Mouse (Mus musculus) embryonic facial prominence, embryonic 14.5 days (tissue): ENCODE measurements around the gene Ugt1a9. TPM values are rescaled to one million over a fixed set of nuclear protein-coding genes. Genes with fewer than 3 reads are reported as not detected.

Source experiments
- ATAC-seq: fragments of 200-750 bp; cut with Nextera tagmentation; 2 replicates; pipeline ENCODE4 v1.8.0; 2017; ENCODE audit warnings: low read depth, moderate number of reproducible peaks, moderate TSS enrichment
- DNase-seq: peaks from one replicate; pipeline ENCODE4 v3.0.0-alpha.2; 2015; ENCODE audit warnings: low spot score
- H3K27ac ChIP-seq: fragments of 300-500 bp; sonication (generic); replicated peaks from 2 replicates; pipeline ENCODE4 v1.5.1; 2014; ENCODE audit warnings: low read depth, mild to moderate bottlenecking, low read length, moderate library complexity
- H3K27me3 ChIP-seq: fragments of 300-500 bp; sonication (generic); replicated peaks from 2 replicates; pipeline ENCODE4 v1.6.1; 2014; ENCODE audit warnings: low read length; ENCODE audit not compliant: control insufficient read depth, insufficient read depth
- H3K36me3 ChIP-seq: fragments of 300-500 bp; sonication (generic); 2 replicates; pipeline ENCODE4 v1.6.1; 2014; ENCODE audit warnings: low read length, mixed read lengths; ENCODE audit not compliant: control insufficient read depth, insufficient read depth
- H3K4me1 ChIP-seq: fragments of 300-500 bp; sonication (generic); 2 replicates; pipeline ENCODE4 v1.6.1; 2014; ENCODE audit warnings: antibody characterized with exemption, low read length; ENCODE audit not compliant: control insufficient read depth, insufficient read depth
- H3K4me2 ChIP-seq: fragments of 300-500 bp; sonication (generic); 2 replicates; pipeline ENCODE4 v1.6.1; 2014; ENCODE audit warnings: low read depth, mild to moderate bottlenecking, low read length, moderate library complexity, mixed read lengths
- H3K4me3 ChIP-seq: fragments of 300-500 bp; sonication (generic); 2 replicates; pipeline ENCODE4 v1.5.1; 2014; ENCODE audit warnings: low read depth, mild to moderate bottlenecking, low read length
- H3K9ac ChIP-seq: fragments of 300-500 bp; sonication (generic); 2 replicates; pipeline ENCODE4 v1.6.1; 2014; ENCODE audit warnings: low read depth, mild to moderate bottlenecking, low read length, moderate library complexity, mixed read lengths
- H3K9me3 ChIP-seq: fragments of 300-500 bp; sonication (generic); 2 replicates; pipeline ENCODE4 v1.6.1; 2016; ENCODE audit warnings: low read length; ENCODE audit not compliant: control insufficient read depth
- WGBS: fragments of 180-500 bp; shearing (Covaris S2); extraction: QIAGEN DNeasy Blood & Tissue Kit; methylation state at CpG from one replicate; pipeline ENCODE4 v1.1.7; 2014; 5-methylcytosine and 5-hydroxymethylcytosine counted together
- polyA plus RNA-seq: library from polyadenylated mRNA; unstranded; fragments of >200 nt; fragmentation: Nextera tagmentation; extraction: Ambion mirVana; gene quantifications from 2 replicates; pipeline ENCODE4 v1.2.1, GENCODE M21; 2014

Ugt1a9 gene
- polyA plus RNA-seq, 1 experiment from 2014 or later = not detected

GRCm38 (mm10) chr1:88247660-88248059 lies 177.1 kb downstream of the Ugt1a9 start:
- no peak overlapping the region for H3K4me3 ChIP-seq
- no peaks in the 10 kb centered on the region for H3K27me3 ChIP-seq
- H3K4me1 ChIP-seq = no peaks in the 10 kb centered on the region
- no peak overlapping the region for H3K27ac ChIP-seq
- H3K9me3 ChIP-seq = peaks cover 91% of the 10 kb centered on the region
- no peak overlapping the region for H3K4me2 ChIP-seq
- 55% methylated on average over 2 of the region's 2 CpGs for WGBS
- no peak for DNase-seq
- no peak for ATAC-seq
- H3K9ac ChIP-seq = no peak overlapping the region
- H3K36me3 ChIP-seq = no peaks in the 10 kb centered on the region

GRCm38 (mm10) chr1:88248658-88249057 lies 178.1 kb downstream of the Ugt1a9 start:
- Histone ChIP-seq H3K9me3 (peaks cover 93% of the 10 kb centered on the region), H3K9ac (no peak overlapping the region), H3K4me2 (no peak overlapping the region), H3K4me1 (no peaks in the 10 kb centered on the region), H3K27ac (no peak overlapping the region), H3K4me3 (no peak overlapping the region), H3K36me3 (no peaks in the 10 kb centered on the region), H3K27me3 (no peaks in the 10 kb centered on the region)
- DNase-seq (no peak), ATAC-seq (peak; percentile 10; the same call in 1 of the 2 replicates)
- WGBS = 66% methylated on average over 4 of the region's 4 CpGs

DNA sequence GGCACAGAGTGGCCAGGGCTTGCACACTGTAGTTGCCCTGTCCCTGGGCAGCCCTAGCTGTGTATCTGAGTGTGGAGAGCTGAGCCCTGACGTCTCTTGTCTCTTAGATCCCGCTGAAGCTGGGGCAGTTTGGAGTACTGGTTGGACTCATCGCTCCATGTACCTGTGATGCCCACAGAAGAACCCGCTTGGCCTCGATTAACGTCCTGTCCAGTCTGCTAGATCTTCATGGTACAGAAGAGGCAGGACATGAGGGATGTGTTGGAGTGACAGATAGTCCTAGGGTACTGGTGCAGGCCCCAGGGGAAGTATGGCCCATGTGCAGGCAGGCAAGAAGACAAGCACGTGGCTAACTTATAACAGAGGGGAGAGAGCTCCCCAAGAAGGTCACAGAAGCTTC lies 179.0 kb downstream of the Ugt1a9 start:
- ATAC-seq = no peak
- 76% methylated on average over 7 of the region's 7 CpGs for WGBS
- no peak overlapping the region for H3K9ac ChIP-seq
- no peak overlapping the region for H3K27ac ChIP-seq
- DNase-seq = no peak
- H3K4me2 ChIP-seq = no peak overlapping the region
- peaks cover 90% of the 10 kb centered on the region for H3K9me3 ChIP-seq
- no peaks in the 10 kb centered on the region for H3K4me1 ChIP-seq
- no peak overlapping the region for H3K4me3 ChIP-seq
- no peaks in the 10 kb centered on the region for H3K27me3 ChIP-seq
- H3K36me3 ChIP-seq = no peaks in the 10 kb centered on the region

DNA sequence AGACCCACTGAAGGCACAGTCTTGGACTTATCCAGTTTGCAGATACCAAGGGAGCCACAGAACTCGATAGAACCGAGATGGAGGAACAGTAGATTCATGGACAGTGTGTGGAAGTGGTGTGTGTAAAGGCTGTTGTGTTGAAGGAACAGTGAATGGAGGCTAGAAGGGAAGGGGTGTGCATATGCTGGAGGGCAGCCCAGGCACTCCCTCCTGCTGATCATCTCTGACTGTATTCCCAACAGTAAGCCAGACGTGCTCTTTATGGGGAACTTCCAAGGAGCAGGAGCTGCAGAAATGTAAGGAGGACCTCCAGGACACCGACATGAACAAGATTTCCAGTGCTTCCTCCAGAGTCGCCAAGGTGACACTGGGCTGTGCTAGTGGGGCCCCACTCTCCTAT lies 179.4 kb downstream of the Ugt1a9 start:
- Histone ChIP-seq H3K27ac (no peak overlapping the region), H3K9ac (no peak overlapping the region), H3K4me2 (no peak overlapping the region), H3K36me3 (no peaks in the 10 kb centered on the region), H3K4me1 (no peaks in the 10 kb centered on the region), H3K4me3 (no peak overlapping the region), H3K27me3 (no peaks in the 10 kb centered on the region), H3K9me3 (peaks cover 90% of the 10 kb centered on the region)
- no peak for ATAC-seq
- 75% methylated on average over 5 of the region's 5 CpGs for WGBS
- DNase-seq = no peak

DNA sequence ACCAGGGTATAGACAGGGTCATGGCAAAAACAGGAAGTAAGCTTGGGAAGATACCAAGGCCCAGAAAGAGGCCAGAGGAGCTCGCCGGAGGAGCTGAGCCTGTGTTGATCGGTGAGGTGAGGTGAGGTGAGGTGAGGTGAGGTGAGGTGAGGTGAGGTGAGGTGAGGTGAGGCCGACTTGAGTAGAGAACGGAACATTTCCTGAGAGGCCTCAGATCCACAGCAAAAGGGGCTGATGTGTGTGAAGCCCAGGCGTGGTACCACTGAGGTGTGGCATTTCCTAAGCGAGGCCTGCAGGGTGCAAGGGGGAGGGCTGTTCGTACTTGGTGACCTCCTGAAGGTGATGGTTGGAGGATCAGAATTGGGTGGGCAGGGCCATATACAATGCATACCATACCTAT lies 182.5 kb downstream of the Ugt1a9 start:
- peaks cover 81% of the 10 kb centered on the region for H3K9me3 ChIP-seq
- H3K27ac ChIP-seq = no peak overlapping the region
- H3K36me3 ChIP-seq = no peaks in the 10 kb centered on the region
- DNase-seq (no peak), ATAC-seq (no peak)
- no peak overlapping the region for H3K4me2 ChIP-seq
- 76% methylated on average over 8 of the region's 8 CpGs for WGBS
- H3K4me1 ChIP-seq = no peaks in the 10 kb centered on the region
- no peak overlapping the region for H3K9ac ChIP-seq
- H3K27me3 ChIP-seq = no peaks in the 10 kb centered on the region
- H3K4me3 ChIP-seq = no peak overlapping the region

GRCm38 (mm10) chr1:88253540-88253939 lies 182.9 kb downstream of the Ugt1a9 start:
- Histone ChIP-seq H3K4me3 (no peak overlapping the region), H3K9ac (no peak overlapping the region), H3K9me3 (peaks cover 76% of the 10 kb centered on the region), H3K27me3 (no peaks in the 10 kb centered on the region), H3K36me3 (no peaks in the 10 kb centered on the region), H3K4me2 (no peak overlapping the region), H3K27ac (no peak overlapping the region), H3K4me1 (no peaks in the 10 kb centered on the region)
- no peak for ATAC-seq
- no peak for DNase-seq
- 68% methylated on average over 6 of the region's 6 CpGs for WGBS

- no peaks in the 10 kb centered on the region for H3K27me3 ChIP-seq
- peaks cover 6% of the 10 kb centered on the region for H3K36me3 ChIP-seq
- H3K4me3 ChIP-seq = no peak overlapping the region
- DNase-seq = no peak
- no peaks in the 10 kb centered on the region for H3K4me1 ChIP-seq
- ATAC-seq = no peak
- H3K9ac ChIP-seq = no peak overlapping the region
- H3K9me3 ChIP-seq = peaks cover 62% of the 10 kb centered on the region
- no peak overlapping the region for H3K27ac ChIP-seq
- 86% methylated on average over 12 of the region's 12 CpGs for WGBS
- no peak overlapping the region for H3K4me2 ChIP-seq
These were observed 184.3 kb downstream of the Ugt1a9 start for GRCm38 (mm10) chr1:88254793-88255465.

- Histone ChIP-seq H3K9ac (no peak overlapping the region), H3K27ac (no peak overlapping the region), H3K27me3 (no peaks in the 10 kb centered on the region), H3K4me2 (no peak overlapping the region), H3K9me3 (peaks cover 57% of the 10 kb centered on the region), H3K36me3 (peaks cover 12% of the 10 kb centered on the region), H3K4me1 (no peaks in the 10 kb centered on the region), H3K4me3 (no peak overlapping the region)
- ATAC-seq (no peak), DNase-seq (no peak)
- WGBS = 58% methylated on average over 2 of the region's 2 CpGs
These were observed 184.9 kb downstream of the Ugt1a9 start for GRCm38 (mm10) chr1:88255466-88255857.

GRCm38 (mm10) chr1:88255989-88256754 lies 185.6 kb downstream of the Ugt1a9 start:
- H3K36me3 ChIP-seq = peaks cover 19% of the 10 kb centered on the region
- WGBS = 76% methylated on average over 13 of the region's 13 CpGs
- DNase-seq (no peak), ATAC-seq (no peak)
- H3K4me1 ChIP-seq = no peaks in the 10 kb centered on the region
- no peak overlapping the region for H3K4me3 ChIP-seq
- H3K27me3 ChIP-seq = no peaks in the 10 kb centered on the region
- H3K4me2 ChIP-seq = no peak overlapping the region
- H3K9ac ChIP-seq = no peak overlapping the region
- H3K9me3 ChIP-seq = peaks cover 51% of the 10 kb centered on the region
- H3K27ac ChIP-seq = no peak overlapping the region
